Mouse (Mus musculus) central nervous system, embryonic 18 days (tissue): Measurements from ENCODE around the gene Olfr1048. TPM values are rescaled to one million over a fixed set of nuclear protein-coding genes. Genes with fewer than 3 reads are reported as not detected.

Experiments used
- polyA plus RNA-seq: library from polyadenylated mRNA; depleted of rRNA; stranded (reverse); fragments of >200 nt; gene quantifications from 2 replicates; pipeline ENCODE4 v1.2.3, GENCODE M21; 2012; rRNA removed

Olfr1048 gene
- not detected in 2 replicates for polyA plus RNA-seq

GRCm38 (mm10) chr2:86240189-86240588, at the start of gene Olfr1048:
Gene Olfr1048, minus strand, starts transcription at chr2:86240289.

GRCm38 (mm10) chr2:86278988-86279387, 38.9 kb upstream of the Olfr1048 start, which contains the start of gene Olfr1051:
Gene Olfr1051, minus strand, starts transcription at chr2:86279088.

GRCm38 (mm10) chr2:86258228-86258627, 18.1 kb upstream of the Olfr1048 start, which contains the start of gene Olfr1049:
Gene Olfr1049, minus strand, starts transcription at chr2:86258328.

GRCm38 (mm10) chr2:86231301-86231700, 8.8 kb downstream of the Olfr1048 start, which contains the start of gene Olfr1047:
Gene Olfr1047, minus strand, starts transcription at chr2:86231401.

DNA sequence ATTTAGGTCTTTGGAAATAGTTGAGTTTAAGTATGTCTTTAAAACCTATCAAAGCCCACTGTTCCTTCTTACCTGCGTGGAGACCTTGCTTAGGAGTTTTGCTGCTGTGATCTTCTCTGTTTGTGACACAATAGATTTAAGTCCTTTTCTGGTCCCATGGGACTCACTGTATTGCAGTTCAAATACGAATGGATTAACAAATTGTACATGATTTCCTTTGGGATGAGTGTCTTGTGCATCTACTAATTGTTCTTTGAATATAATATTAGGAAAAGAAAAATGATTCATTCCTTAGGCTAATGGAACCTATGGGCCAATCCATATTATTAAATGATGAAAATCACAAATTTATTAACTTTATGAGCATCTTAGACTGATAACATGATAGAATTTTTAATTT, 20.9 kb downstream of the Olfr1048 start, which contains the start of gene Olfr1046:
Olfr1046 (minus strand) TSS at position 101 of the 400 bp plus-strand sequence.

DNA sequence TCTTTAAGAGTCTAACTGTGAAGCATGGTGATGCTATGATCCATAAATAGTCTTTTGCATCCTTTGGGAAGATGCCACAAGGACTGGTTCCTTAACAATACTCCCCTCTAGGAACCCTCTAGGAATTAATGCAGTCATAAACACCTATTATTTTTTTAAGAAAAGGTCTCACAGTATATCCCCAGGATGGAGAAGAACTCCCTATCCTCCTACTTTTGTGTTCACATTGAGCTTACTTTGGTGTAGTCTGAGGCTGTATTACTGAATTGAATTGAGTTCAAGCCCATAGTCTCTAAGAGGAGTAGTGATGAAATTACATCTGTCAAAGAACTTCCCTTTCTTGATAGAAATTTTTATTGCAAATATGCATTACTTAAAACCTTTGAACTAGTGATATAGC, 37.2 kb downstream of the Olfr1048 start, which contains the start of gene Olfr1045:
Olfr1045 (minus strand) TSS at position 101 of the 400 bp plus-strand sequence.

DNA sequence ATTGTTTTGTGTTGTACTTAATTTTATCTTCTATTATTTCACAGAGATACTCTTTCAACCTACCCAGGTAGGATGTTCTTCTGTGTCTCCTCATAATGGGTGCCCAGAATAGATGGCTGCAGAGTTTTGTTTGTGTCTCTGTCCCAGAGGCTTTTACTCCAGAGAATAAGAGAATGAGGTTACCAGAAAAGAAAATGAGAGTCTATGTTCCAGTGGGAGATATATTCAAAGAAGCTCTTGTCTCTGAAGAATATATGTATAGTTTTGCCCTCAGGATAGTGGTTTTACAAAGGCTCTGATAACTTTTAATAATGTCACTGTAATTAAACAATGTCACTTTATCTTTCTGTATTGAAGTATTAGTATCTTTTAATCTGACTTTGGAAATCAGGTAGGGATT, 54.5 kb downstream of the Olfr1048 start, which contains the start of gene Olfr52:
Olfr52 (minus strand) TSS at position 101 of the 400 bp plus-strand sequence.

Other genes with a start within 250 kb of the Olfr1048 start
- not detected in 2 replicates for gene Olfr1031, start 250.0 kb downstream of the Olfr1048 start, polyA plus RNA-seq
- not detected in 2 replicates for gene Olfr1032, start 234.7 kb downstream of the Olfr1048 start, polyA plus RNA-seq
- 0.34 and 0.35 TPM in 2 replicates for gene Olfr1033, start 219.7 kb downstream of the Olfr1048 start, polyA plus RNA-seq
- 0.03 and 0.04 TPM in 2 replicates for gene Olfr1034, start 194.4 kb downstream of the Olfr1048 start, polyA plus RNA-seq
- not detected in 2 replicates for gene Olfr1036, start 166.3 kb downstream of the Olfr1048 start, polyA plus RNA-seq
- not detected in 2 replicates for gene Olfr1037, start 152.9 kb downstream of the Olfr1048 start, polyA plus RNA-seq
- gene Olfr1039, start 104.4 kb downstream of the Olfr1048 start, polyA plus RNA-seq: not detected in 2 replicates
- gene Olfr1040, start 93.6 kb downstream of the Olfr1048 start, polyA plus RNA-seq: not detected in 2 replicates
- gene Olfr1042, start 78.5 kb downstream of the Olfr1048 start, polyA plus RNA-seq: not detected in 2 replicates
- gene Olfr1043, start 72.8 kb downstream of the Olfr1048 start, polyA plus RNA-seq: not detected in 2 replicates
- not detected in 2 replicates for gene Olfr1044, start 62.5 kb downstream of the Olfr1048 start, polyA plus RNA-seq
- gene Olfr52, start 54.6 kb downstream of the Olfr1048 start, polyA plus RNA-seq: not detected in 2 replicates
- gene Olfr1045, start 37.3 kb downstream of the Olfr1048 start, polyA plus RNA-seq: not detected in 2 replicates
- not detected in 2 replicates for gene Olfr1046, start 21.0 kb downstream of the Olfr1048 start, polyA plus RNA-seq
- not detected in 2 replicates for gene Olfr1047, start 8.9 kb downstream of the Olfr1048 start, polyA plus RNA-seq
- gene Olfr1049, start 18.0 kb upstream of the Olfr1048 start, polyA plus RNA-seq: not detected in 2 replicates
- gene Olfr1051, start 38.8 kb upstream of the Olfr1048 start, polyA plus RNA-seq: not detected in 2 replicates
- not detected in 2 replicates for gene Olfr1052, start 52.2 kb upstream of the Olfr1048 start, polyA plus RNA-seq
- gene Olfr1053, start 75.0 kb upstream of the Olfr1048 start, polyA plus RNA-seq: not detected in 2 replicates
- gene Olfr1054, start 95.1 kb upstream of the Olfr1048 start, polyA plus RNA-seq: not detected in 2 replicates
- not detected in 2 replicates for gene Olfr1055, start 110.0 kb upstream of the Olfr1048 start, polyA plus RNA-seq
- gene Olfr1056, start 122.2 kb upstream of the Olfr1048 start, polyA plus RNA-seq: not detected in 2 replicates
- not detected in 2 replicates for gene Olfr1057, start 138.1 kb upstream of the Olfr1048 start, polyA plus RNA-seq
- gene Olfr1058, start 148.3 kb upstream of the Olfr1048 start, polyA plus RNA-seq: not detected in 2 replicates
- not detected in 2 replicates for gene Olfr1061, start 173.8 kb upstream of the Olfr1048 start, polyA plus RNA-seq
- gene Olfr1062, start 186.5 kb upstream of the Olfr1048 start, polyA plus RNA-seq: not detected in 2 replicates
- not detected in 2 replicates for gene Olfr1065, start 210.3 kb upstream of the Olfr1048 start, polyA plus RNA-seq
- gene Olfr1066, start 216.0 kb upstream of the Olfr1048 start, polyA plus RNA-seq: not detected in 2 replicates
- not detected in 2 replicates for gene Olfr228, start 247.1 kb upstream of the Olfr1048 start, polyA plus RNA-seq